Mouse (Mus musculus): ENCODE measurements around the gene Ccdc194. TPM values are rescaled to one million over a fixed set of nuclear protein-coding genes. Genes with fewer than 3 reads are reported as not detected.
"Not testable (repeated sequence)": the region's sequence is repeated elsewhere in the genome, so short reads cannot be mapped to it uniquely, and the experiment has no call there.

Gene Ccdc194
- total and polyA plus RNA-seq, 3 experiments, result 0.10 TPM; not detected in 2

- Histone ChIP-seq H3K27ac (peak overlapping the region; percentile 59), H3K79me2 (replicated peaks; ENCODE audit: control insufficient read depth, insufficient read depth, low read length) (no peaks in the 10 kb centered on the region), H3K36me3 (ENCODE audit: control insufficient read depth, insufficient read depth, low read length) (no peaks in the 10 kb centered on the region), H3K4me1 (ENCODE audit: control insufficient read depth, insufficient read depth, low read length) (peaks cover 20% of the 10 kb centered on the region), H3K4me3 (no peak overlapping the region), H3K27me3 (ENCODE audit: control insufficient read depth, insufficient read depth, low read length) (no peaks in the 10 kb centered on the region), H3K9ac (ENCODE audit: low read depth, low read length) (no peak overlapping the region)
- no peak for DNase-seq
- no peak for TF ChIP-seq POLR2A (IDR thresholded peaks at IDR 0.05; ENCODE audit: insufficient read depth, low read depth, low read length)
- no peak for TF ChIP-seq EP300 (IDR thresholded peaks at IDR 0.05; ENCODE audit: insufficient read depth, low read depth, low read length)
- no peak for TF ChIP-seq CTCF (IDR thresholded peaks at IDR 0.05)
- intact Hi-C loops (cut with DNase I), result no loop called here
- 39% methylated on average over 6 of the region's 6 CpGs for WGBS
These were observed 761 bp upstream of the Ccdc194 start for GRCm38 (mm10) chr8:71526272-71526671.

- Histone ChIP-seq H3K4me1 (ENCODE audit: control insufficient read depth, insufficient read depth, low read length) (peaks cover 4% of the 10 kb centered on the region), H3K27ac (no peak overlapping the region), H3K36me3 (ENCODE audit: control insufficient read depth, insufficient read depth, low read length) (no peaks in the 10 kb centered on the region), H3K27me3 (ENCODE audit: control insufficient read depth, insufficient read depth, low read length) (no peaks in the 10 kb centered on the region), H3K4me3 (no peak overlapping the region), H3K9ac (ENCODE audit: low read depth, low read length) (no peak overlapping the region), H3K79me2 (replicated peaks; ENCODE audit: control insufficient read depth, insufficient read depth, low read length) (no peaks in the 10 kb centered on the region)
- WGBS, result 1% methylated on average over 17 of the region's 17 CpGs
- intact Hi-C loops (cut with DNase I), result loop anchor here (1.0 kb wide), 2 partner anchors 26 to 80 kb away; no protein-coding TSS in a partner anchor
- TF ChIP-seq EP300 (IDR thresholded peaks at IDR 0.05; ENCODE audit: insufficient read depth, low read depth, low read length) (peak; percentile 87; the same call in 1 of the 2 replicates), POLR2A (IDR thresholded peaks at IDR 0.05; ENCODE audit: insufficient read depth, low read depth, low read length) (no peak), CTCF (IDR thresholded peaks at IDR 0.05) (no peak; the same call in 1 of the 2 replicates)
- DNase-seq, result peak; percentile 93 to 98
These were observed 3.9 kb downstream of the Ccdc194 start for GRCm38 (mm10) chr8:71521634-71522033.

- H3K79me2 ChIP-seq (replicated peaks; ENCODE audit: control insufficient read depth, insufficient read depth, low read length); H3K27ac ChIP-seq; intact Hi-C loops (cut with DNase I); H3K36me3 ChIP-seq (ENCODE audit: control insufficient read depth, insufficient read depth, low read length); H3K27me3 ChIP-seq (ENCODE audit: control insufficient read depth, insufficient read depth, low read length); H3K9ac ChIP-seq (ENCODE audit: low read depth, low read length); H3K4me1 ChIP-seq (ENCODE audit: control insufficient read depth, insufficient read depth, low read length); H3K4me3 ChIP-seq: not testable (repeated sequence)
- peak; percentile 59 to 67 for DNase-seq
- peak; percentile 65; the same call in 1 of the 2 replicates for TF ChIP-seq EP300 (IDR thresholded peaks at IDR 0.05; ENCODE audit: insufficient read depth, low read depth, low read length)
- peak; percentile 76 for TF ChIP-seq CTCF (IDR thresholded peaks at IDR 0.05)
- WGBS, result 22% methylated on average over 10 of the region's 10 CpGs
These were observed 6.3 kb downstream of the Ccdc194 start for GRCm38 (mm10) chr8:71519037-71519825.

GRCm38 (mm10) chr8:71516786-71517185 is 8.7 kb downstream of the Ccdc194 start:
- intact Hi-C loops (cut with DNase I), result no loop called here
- 31% methylated on average over 6 of the region's 6 CpGs for WGBS

GRCm38 (mm10) chr8:71515043-71515442 is 10.5 kb downstream of the Ccdc194 start:
- Histone ChIP-seq H3K27me3 (ENCODE audit: control insufficient read depth, insufficient read depth, low read length) (no peaks in the 10 kb centered on the region; the same call in 1 of the 2 replicates), H3K4me3 (no peak overlapping the region), H3K36me3 (ENCODE audit: control insufficient read depth, insufficient read depth, low read length) (no peaks in the 10 kb centered on the region), H3K4me1 (ENCODE audit: control insufficient read depth, insufficient read depth, low read length) (no peaks in the 10 kb centered on the region), H3K79me2 (replicated peaks; ENCODE audit: control insufficient read depth, insufficient read depth, low read length) (no peaks in the 10 kb centered on the region), H3K9ac (ENCODE audit: low read depth, low read length) (no peak overlapping the region), H3K27ac (no peak overlapping the region)
- peak; percentile 21 for TF ChIP-seq CTCF (IDR thresholded peaks at IDR 0.05)
- TF ChIP-seq POLR2A (IDR thresholded peaks at IDR 0.05; ENCODE audit: insufficient read depth, low read depth, low read length), result no peak
- TF ChIP-seq EP300 (IDR thresholded peaks at IDR 0.05; ENCODE audit: insufficient read depth, low read depth, low read length), result no peak
- intact Hi-C loops (cut with DNase I), result no loop called here
- no peak for DNase-seq
- WGBS, result 83% methylated on average over 5 of the region's 5 CpGs

More at GRCm38 (mm10) chr8:71516786-71517185, 8.7 kb downstream of the Ccdc194 start:
- no peaks in the 10 kb centered on the region for H3K36me3 ChIP-seq (ENCODE audit: control insufficient read depth, insufficient read depth, low read length)
- no peak overlapping the region for H3K4me3 ChIP-seq
- TF ChIP-seq POLR2A (IDR thresholded peaks at IDR 0.05; ENCODE audit: insufficient read depth, low read depth, low read length) (no peak), CTCF (IDR thresholded peaks at IDR 0.05) (no peak), EP300 (IDR thresholded peaks at IDR 0.05; ENCODE audit: insufficient read depth, low read depth, low read length) (no peak)
- no peaks in the 10 kb centered on the region for H3K79me2 ChIP-seq (replicated peaks; ENCODE audit: control insufficient read depth, insufficient read depth, low read length)
- H3K27me3 ChIP-seq (ENCODE audit: control insufficient read depth, insufficient read depth, low read length), result no peaks in the 10 kb centered on the region; the same call in 1 of the 2 replicates
- H3K27ac ChIP-seq, result no peak overlapping the region
- DNase-seq, result no peak
- H3K9ac ChIP-seq (ENCODE audit: low read depth, low read length), result no peak overlapping the region
- peaks cover 1% of the 10 kb centered on the region; the same call in 1 of the 2 replicates for H3K4me1 ChIP-seq (ENCODE audit: control insufficient read depth, insufficient read depth, low read length)

Data from heart, adult 2 months (tissue).